Mouse (Mus musculus) lung, postnatal 0 days (tissue): Measurements from ENCODE around the gene Pip5k1b. TPM values are rescaled to one million over a fixed set of nuclear protein-coding genes. Genes with fewer than 3 reads are reported as not detected.
A peak's percentile ranks its signal among the peaks of the same experiment; 100 is the strongest.

Experiments
- ATAC-seq: fragments of 200-750 bp; cut with Nextera tagmentation; 2 replicates; pipeline ENCODE4 v1.8.0; 2017; ENCODE audit warnings: moderate library complexity
- DNase-seq: peaks from one replicate; pipeline ENCODE4 v3.0.0-alpha.2; 2016; ENCODE audit warnings: low spot score
- H3K27ac ChIP-seq: fragments of 300-500 bp; sonication (generic); 2 replicates; pipeline ENCODE4 v1.5.1; 2014; ENCODE audit warnings: antibody characterized with exemption, mild to moderate bottlenecking, low read length, mixed read lengths
- H3K27me3 ChIP-seq: fragments of 300-500 bp; sonication (generic); replicated peaks from 2 replicates; pipeline ENCODE4 v1.6.1; 2014; ENCODE audit warnings: low read length, mixed read lengths; ENCODE audit not compliant: insufficient read depth
- H3K36me3 ChIP-seq: fragments of 300-500 bp; sonication (generic); 2 replicates; pipeline ENCODE4 v1.6.1; 2014; ENCODE audit warnings: low read length, mixed read lengths; ENCODE audit not compliant: insufficient read depth
- H3K4me1 ChIP-seq: fragments of 300-500 bp; sonication (generic); 2 replicates; pipeline ENCODE4 v1.6.1; 2014; ENCODE audit warnings: antibody characterized with exemption, low read depth, low read length, mixed read lengths; ENCODE audit not compliant: insufficient read depth
- H3K4me2 ChIP-seq: fragments of 300-500 bp; sonication (generic); replicated peaks from 2 replicates; pipeline ENCODE4 v1.6.1; 2014; ENCODE audit warnings: low read depth, mild to moderate bottlenecking, low read length, moderate library complexity, mixed read lengths
- H3K4me3 ChIP-seq: fragments of 300-500 bp; sonication (generic); 2 replicates; pipeline ENCODE4 v1.5.1; 2014; ENCODE audit warnings: low read depth, low read length
- H3K9ac ChIP-seq: fragments of 300-500 bp; sonication (generic); replicated peaks from 2 replicates; pipeline ENCODE4 v1.6.1; 2014; ENCODE audit warnings: low read depth, mild to moderate bottlenecking
- H3K9me3 ChIP-seq: fragments of 300-500 bp; sonication (generic); 2 replicates; pipeline ENCODE4 v1.6.1; 2016; ENCODE audit warnings: low read length, mixed read lengths
- CTCF ChIP-seq: IDR thresholded peaks from 2 replicates; pipeline ENCODE4 v1.5.1; 2016; ENCODE audit warnings: antibody characterized with exemption, mild to moderate bottlenecking
- EP300 ChIP-seq: IDR thresholded peaks from 2 replicates; pipeline ENCODE4 v1.6.1; 2016; ENCODE audit warnings: antibody characterized with exemption, mild to moderate bottlenecking, control low read depth
- WGBS: fragments of 180-500 bp; shearing (Covaris S2); extraction: QIAGEN DNeasy Blood & Tissue Kit; methylation state at CpG from one replicate; pipeline ENCODE4 v1.1.7; 2014; 5-methylcytosine and 5-hydroxymethylcytosine counted together
- polyA plus RNA-seq: library from polyadenylated mRNA; unstranded; fragments of >200 nt; fragmentation: Nextera tagmentation; extraction: Ambion mirVana; gene quantifications from 2 replicates; pipeline ENCODE4 v1.2.1, GENCODE M21; 2015

Pip5k1b gene
- 14.1 and 14.5 TPM in 2 replicates for polyA plus RNA-seq

- TF ChIP-seq CTCF = peak; percentile 48
- TF ChIP-seq EP300 = no peak
- H3K27ac ChIP-seq = peak within 1 kb of the TSS; percentile 87
- 1% methylated on average over 36 of the region's 39 CpGs for WGBS
- DNase-seq (peak; percentile 76), ATAC-seq (peak; percentile 59)
- H3K27me3 ChIP-seq = no peaks in the 10 kb centered on the region; the same call in 1 of the 2 replicates
- peak within 1 kb of the TSS; percentile 94 for H3K4me2 ChIP-seq
- peaks cover 5% of the 10 kb centered on the region; the same call in 1 of the 2 replicates for H3K4me1 ChIP-seq
- H3K9me3 ChIP-seq = no peaks in the 10 kb centered on the region
- peak within 1 kb of the TSS; percentile 77 for H3K4me3 ChIP-seq
- H3K36me3 ChIP-seq = no peaks in the 10 kb centered on the region
- peak within 1 kb of the TSS; percentile 66 for H3K9ac ChIP-seq
Observed at GRCm38 (mm10) chr19:24555466-24555903, at the start of gene Pip5k1b. Pip5k1b (minus strand) TSS chr19:24555872.

- Histone ChIP-seq H3K27me3 (no peaks in the 10 kb centered on the region), H3K27ac (no peak overlapping the region), H3K4me1 (no peaks in the 10 kb centered on the region), H3K9ac (no peak overlapping the region), H3K9me3 (no peaks in the 10 kb centered on the region), H3K36me3 (no peaks in the 10 kb centered on the region), H3K4me2 (no peak overlapping the region), H3K4me3 (no peak overlapping the region)
- no peak for TF ChIP-seq EP300
- TF ChIP-seq CTCF = no peak
- no peak for DNase-seq
- 74% methylated on average over 4 of the region's 4 CpGs for WGBS
- ATAC-seq = no peak
Observed at GRCm38 (mm10) chr19:24604105-24604504, 48.4 kb upstream of the Pip5k1b start.

GRCm38 (mm10) chr19:24603431-24603830 is 47.8 kb upstream of the Pip5k1b start:
- Histone ChIP-seq H3K4me1 (no peaks in the 10 kb centered on the region), H3K27ac (no peak overlapping the region), H3K4me3 (no peak overlapping the region), H3K9ac (no peak overlapping the region), H3K9me3 (no peaks in the 10 kb centered on the region), H3K4me2 (no peak overlapping the region), H3K27me3 (no peaks in the 10 kb centered on the region), H3K36me3 (no peaks in the 10 kb centered on the region)
- ATAC-seq (no peak), DNase-seq (no peak)
- 76% methylated on average over 4 of the region's 4 CpGs for WGBS
- TF ChIP-seq EP300 (no peak), CTCF (no peak)

GRCm38 (mm10) chr19:24586726-24587125 is 31.1 kb upstream of the Pip5k1b start:
- H3K27ac ChIP-seq = no peak overlapping the region
- no peaks in the 10 kb centered on the region for H3K36me3 ChIP-seq
- H3K4me2 ChIP-seq = no peak overlapping the region
- no peak overlapping the region for H3K9ac ChIP-seq
- no peaks in the 10 kb centered on the region for H3K27me3 ChIP-seq
- no peak overlapping the region for H3K4me3 ChIP-seq
- ATAC-seq = no peak
- no peaks in the 10 kb centered on the region for H3K9me3 ChIP-seq
- no peaks in the 10 kb centered on the region for H3K4me1 ChIP-seq
- WGBS = 43% methylated on average over 2 of the region's 2 CpGs
- DNase-seq = no peak
- TF ChIP-seq EP300 (no peak), CTCF (no peak)

GRCm38 (mm10) chr19:24585171-24585570 is 29.5 kb upstream of the Pip5k1b start:
- Histone ChIP-seq H3K4me1 (no peaks in the 10 kb centered on the region), H3K4me3 (no peak overlapping the region), H3K27ac (no peak overlapping the region), H3K36me3 (no peaks in the 10 kb centered on the region), H3K9ac (no peak overlapping the region), H3K9me3 (no peaks in the 10 kb centered on the region), H3K4me2 (no peak overlapping the region), H3K27me3 (no peaks in the 10 kb centered on the region)
- no peak for DNase-seq
- TF ChIP-seq EP300 (no peak), CTCF (no peak)
- ATAC-seq = no peak
- 91% methylated on average over 5 of the region's 5 CpGs for WGBS

- Histone ChIP-seq H3K9ac (no peak overlapping the region), H3K4me2 (no peak overlapping the region), H3K27me3 (no peaks in the 10 kb centered on the region), H3K36me3 (no peaks in the 10 kb centered on the region), H3K4me1 (no peaks in the 10 kb centered on the region), H3K9me3 (no peaks in the 10 kb centered on the region), H3K4me3 (no peak overlapping the region), H3K27ac (no peak overlapping the region)
- TF ChIP-seq CTCF (no peak), EP300 (no peak)
- WGBS = 67% methylated on average over 8 of the region's 8 CpGs
- ATAC-seq (no peak), DNase-seq (no peak)
Observed at GRCm38 (mm10) chr19:24583956-24584355, 28.3 kb upstream of the Pip5k1b start.

- WGBS = 86% methylated on average over 13 of the region's 13 CpGs
- no peaks in the 10 kb centered on the region for H3K9me3 ChIP-seq
Observed at GRCm38 (mm10) chr19:24576125-24576524, 20.5 kb upstream of the Pip5k1b start.

More at GRCm38 (mm10) chr19:24576125-24576524, 20.5 kb upstream of the Pip5k1b start:
- Histone ChIP-seq H3K4me2 (no peak overlapping the region), H3K27me3 (no peaks in the 10 kb centered on the region), H3K9ac (no peak overlapping the region), H3K36me3 (no peaks in the 10 kb centered on the region), H3K27ac (no peak overlapping the region), H3K4me1 (no peaks in the 10 kb centered on the region), H3K4me3 (no peak overlapping the region)
- DNase-seq (no peak), ATAC-seq (no peak)
- TF ChIP-seq EP300 (no peak), CTCF (no peak)
